Mouse (Mus musculus) liver, adult 2 months (tissue): Measurements from ENCODE around the gene Atrn.

Experiments used
- CTCF ChIP-seq: fragments of 200-500 bp; IDR thresholded peaks from 2 replicates; pipeline ENCODE4 v1.5.1; 2011; ENCODE audit warnings: low read depth, low read length, control low read depth
- POLR2A ChIP-seq: fragments of 200-500 bp; IDR thresholded peaks from 2 replicates; pipeline ENCODE4 v1.6.1; 2011; ENCODE audit warnings: low read length, control low read depth; ENCODE audit not compliant: insufficient read depth; ENCODE audit errors: extremely low read depth

DNA sequence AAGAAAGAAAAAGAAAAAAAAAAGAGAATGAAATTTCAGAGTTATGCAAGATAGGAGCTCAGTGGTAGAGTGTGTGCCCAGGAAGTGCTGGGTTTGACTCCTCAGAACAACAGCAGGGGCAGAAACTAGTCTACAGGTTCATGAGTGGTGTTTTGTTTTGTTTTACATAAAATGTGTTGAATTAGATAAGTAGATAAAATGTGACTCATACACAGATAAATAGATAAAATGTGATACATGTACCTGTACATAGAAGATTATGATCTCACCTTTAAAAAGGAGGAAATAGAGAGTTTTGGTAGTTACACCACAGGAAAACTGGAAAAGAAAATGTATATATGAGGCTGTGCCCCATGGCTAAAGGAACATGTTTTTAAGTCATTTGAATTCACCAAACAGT, 72.8 kb downstream of the Atrn start:
- TF ChIP-seq CTCF (no peak), POLR2A (no peak)
